Mouse (Mus musculus) intestine, embryonic 14.5 days (tissue): ENCODE results near the gene Irf2bp2. TPM values are rescaled to one million over a fixed set of nuclear protein-coding genes. Genes with fewer than 3 reads are reported as not detected.

Experiments
- ATAC-seq: fragments of 200-750 bp; cut with Nextera tagmentation; replicated peaks from 2 replicates; pipeline ENCODE4 v1.8.0; 2017; ENCODE audit warnings: low read depth, moderate number of reproducible peaks, moderate TSS enrichment, moderate library complexity; ENCODE audit not compliant: low FRiP score, low TSS enrichment
- DNase-seq: peaks from one replicate; pipeline ENCODE4 v3.0.0-alpha.2; 2018; ENCODE audit warnings: low spot score
- H3K27ac ChIP-seq: fragments of 300-500 bp; sonication (generic); 2 replicates; pipeline ENCODE4 v1.5.1; 2014; ENCODE audit warnings: low read depth, mild to moderate bottlenecking, control low read depth
- H3K27me3 ChIP-seq: fragments of 300-500 bp; sonication (generic); replicated peaks from 2 replicates; pipeline ENCODE4 v1.6.1; 2014; ENCODE audit warnings: low read length, control low read depth; ENCODE audit not compliant: control insufficient read depth, insufficient read depth
- H3K36me3 ChIP-seq: fragments of 300-500 bp; sonication (generic); 2 replicates; pipeline ENCODE4 v1.6.1; 2014; ENCODE audit warnings: low read length, control low read depth; ENCODE audit not compliant: control insufficient read depth, insufficient read depth
- H3K4me1 ChIP-seq: fragments of 300-500 bp; sonication (generic); replicated peaks from 2 replicates; pipeline ENCODE4 v1.6.1; 2014; ENCODE audit warnings: low read length, control low read depth, mixed read lengths; ENCODE audit not compliant: control insufficient read depth, insufficient read depth
- H3K4me2 ChIP-seq: fragments of 300-500 bp; sonication (generic); 2 replicates; pipeline ENCODE4 v1.6.1; 2014; ENCODE audit warnings: low read length
- H3K4me3 ChIP-seq: fragments of 300-500 bp; sonication (generic); 2 replicates; pipeline ENCODE4 v1.5.1; 2014; ENCODE audit warnings: low read depth, low read length, control low read depth, mixed read lengths
- H3K9ac ChIP-seq: fragments of 300-500 bp; sonication (generic); 2 replicates; pipeline ENCODE4 v1.6.1; 2014; ENCODE audit warnings: mild to moderate bottlenecking, low read length
- H3K9me3 ChIP-seq: fragments of 300-500 bp; sonication (generic); 2 replicates; pipeline ENCODE4 v1.6.1; 2016; ENCODE audit warnings: low read length, control low read depth; ENCODE audit not compliant: control insufficient read depth
- WGBS: fragments of 180-500 bp; shearing (Covaris S2); extraction: QIAGEN DNeasy Blood & Tissue Kit; methylation state at CpG from one replicate; pipeline ENCODE4 v1.1.7; 2014; 5-methylcytosine and 5-hydroxymethylcytosine counted together
- polyA plus RNA-seq: library from polyadenylated mRNA; unstranded; fragments of >200 nt; fragmentation: Nextera tagmentation; extraction: Ambion mirVana; gene quantifications from 2 replicates; pipeline ENCODE4 v1.2.1, GENCODE M21; 2014

Irf2bp2 gene
- polyA plus RNA-seq, 1 experiment from 2014 or later, result 11.3 TPM

DNA sequence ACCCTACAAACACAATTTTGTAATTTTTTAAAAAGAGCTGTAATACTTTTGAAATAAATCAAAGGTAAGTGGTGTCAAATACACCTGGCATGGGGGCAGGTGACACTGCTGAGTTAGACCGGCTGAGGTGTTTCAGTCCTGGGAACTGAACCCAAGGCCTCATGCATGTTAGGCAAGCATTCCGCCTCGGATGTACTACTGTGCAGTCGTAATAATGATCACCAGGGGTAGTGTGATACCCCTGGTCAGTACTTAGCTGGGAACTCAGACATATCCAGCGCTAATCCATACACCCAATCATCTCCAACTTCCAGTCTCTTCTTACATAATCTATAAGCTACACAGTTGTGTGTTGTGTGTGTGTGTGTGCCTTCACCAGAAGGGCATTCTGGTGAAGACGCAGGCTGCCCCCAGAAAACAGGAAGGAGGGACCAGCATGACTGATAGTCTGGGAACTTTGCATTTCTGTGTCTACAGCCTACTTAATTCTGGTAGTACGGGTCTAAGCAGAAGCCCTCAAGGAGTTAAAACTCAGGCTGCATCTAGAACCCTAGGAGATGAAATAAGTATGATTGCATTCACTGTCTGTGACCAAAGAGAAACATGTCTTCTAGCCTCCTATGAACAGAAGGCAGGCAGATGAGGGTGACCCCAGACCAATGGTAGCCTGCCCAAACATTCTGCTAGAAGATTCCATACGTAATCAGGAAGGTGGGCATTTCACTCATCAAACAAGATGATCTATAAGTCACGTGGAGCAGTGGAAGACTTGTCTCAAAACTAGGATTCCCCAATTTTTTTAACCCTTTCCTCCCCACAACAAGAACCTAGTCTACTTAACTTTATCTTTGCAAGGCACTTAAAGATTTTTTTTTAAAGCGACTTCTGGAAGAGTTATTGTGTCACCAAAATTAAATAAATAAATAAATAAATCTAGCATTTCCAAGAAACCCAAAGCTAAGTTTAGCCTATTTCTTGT is 6.9 kb downstream of the Irf2bp2 start:
- H3K4me1 ChIP-seq, result peaks cover 53% of the 10 kb centered on the region
- H3K27ac ChIP-seq, result peak overlapping the region; percentile 36

DNA sequence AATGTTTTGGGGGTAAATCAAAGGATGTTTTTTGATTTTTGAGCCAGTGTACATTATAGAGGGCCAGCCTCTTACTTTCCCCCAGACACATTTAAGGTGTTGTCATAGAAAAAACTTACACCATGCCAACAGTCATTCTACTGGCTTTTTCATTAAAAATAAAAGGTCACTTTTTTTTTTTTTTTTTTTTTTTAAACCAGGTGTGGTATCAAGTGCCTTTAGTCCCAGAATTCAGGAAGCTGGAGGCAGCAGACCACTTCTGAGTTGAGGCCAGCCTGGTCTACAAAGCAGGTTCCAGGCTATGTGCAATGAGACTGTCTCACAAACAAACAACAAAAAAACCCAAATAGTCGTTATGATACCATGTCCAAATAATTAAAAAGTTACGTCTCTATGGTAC is 7.7 kb downstream of the Irf2bp2 start:
- Histone ChIP-seq H3K4me2 (0 out of 2 replicates have a peak overlapping the region, but pooled peaks have one; percentile 97), H3K4me3 (0 out of 2 replicates have a peak overlapping the region, but pooled peaks have one; percentile 0), H3K9ac (no peak overlapping the region; the same call in 1 of the 2 replicates), H3K36me3 (peaks cover 50% of the 10 kb centered on the region), H3K9me3 (no peaks in the 10 kb centered on the region), H3K27me3 (no peaks in the 10 kb centered on the region), H3K27ac (peak overlapping the region; percentile 97; the same call in 1 of the 2 replicates), H3K4me1 (peaks cover 53% of the 10 kb centered on the region)
- ATAC-seq (no peak), DNase-seq (no peak)
- 72% methylated on average over 2 of the region's 2 CpGs for WGBS

More for the DNA sequence above, 6.9 kb downstream of the Irf2bp2 start:
- Histone ChIP-seq H3K9me3 (no peaks in the 10 kb centered on the region), H3K4me2 (peak overlapping the region; percentile 95), H3K4me3 (peak overlapping the region; percentile 100; the same call in 1 of the 2 replicates), H3K9ac (peak overlapping the region; percentile 100), H3K36me3 (peaks cover 56% of the 10 kb centered on the region), H3K27me3 (no peaks in the 10 kb centered on the region)
- DNase-seq, result no peak
- WGBS, result 58% methylated on average over 10 of the region's 10 CpGs
- ATAC-seq, result no peak

DNA sequence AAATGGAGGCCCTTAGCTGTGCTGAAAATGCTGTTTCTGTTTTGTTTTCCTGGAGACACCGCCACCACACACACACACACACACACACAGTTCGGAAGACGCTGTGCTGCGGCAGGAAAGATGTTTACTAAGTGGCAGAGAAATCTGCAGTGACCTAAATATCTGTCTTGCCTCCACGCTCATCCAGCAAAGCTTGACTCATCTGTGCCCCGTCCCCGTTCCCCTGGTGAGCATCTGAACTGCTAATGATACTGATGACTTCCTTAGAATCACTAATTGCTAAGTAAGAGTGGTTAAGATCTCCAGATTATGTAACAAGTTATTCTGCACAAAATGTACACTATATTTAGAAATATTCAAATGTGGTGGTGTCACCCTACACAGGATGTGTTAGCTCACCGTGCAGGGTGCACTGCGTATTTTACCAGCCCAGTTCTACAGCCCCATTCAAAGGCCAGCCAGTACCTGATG is 8.2 kb downstream of the Irf2bp2 start:
- no peaks in the 10 kb centered on the region for H3K27me3 ChIP-seq
- H3K9me3 ChIP-seq, result no peaks in the 10 kb centered on the region
- H3K4me3 ChIP-seq, result 0 out of 2 replicates have a peak overlapping the region, but pooled peaks have one; percentile 0
- DNase-seq (peak; percentile 62), ATAC-seq (no peak)
- 0 out of 2 replicates have a peak overlapping the region, but pooled peaks have one; percentile 97 for H3K4me2 ChIP-seq
- H3K4me1 ChIP-seq, result peaks cover 53% of the 10 kb centered on the region
- no peak overlapping the region; the same call in 1 of the 2 replicates for H3K9ac ChIP-seq
- peaks cover 46% of the 10 kb centered on the region for H3K36me3 ChIP-seq
- H3K27ac ChIP-seq, result peak overlapping the region; percentile 97; the same call in 1 of the 2 replicates
- WGBS, result 43% methylated on average over 9 of the region's 9 CpGs

DNA sequence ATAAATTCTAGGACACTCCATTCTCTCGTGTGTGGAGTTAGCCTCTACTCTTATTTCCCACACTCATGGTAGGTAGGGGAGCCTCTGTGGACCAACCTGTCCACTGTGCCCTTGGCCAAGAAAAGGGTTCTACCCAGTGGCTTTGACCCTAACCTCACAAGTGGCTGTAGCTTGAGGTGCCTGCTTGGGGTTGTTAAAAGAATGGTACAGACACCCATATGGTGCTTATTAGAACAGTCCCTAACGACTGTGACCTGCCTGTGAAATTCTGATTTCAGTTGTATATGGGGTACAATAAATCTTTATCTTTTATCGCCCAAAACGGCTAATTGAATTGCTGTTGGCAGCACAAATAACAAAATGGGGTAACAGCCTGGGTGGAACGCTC is 8.9 kb downstream of the Irf2bp2 start:
- Histone ChIP-seq H3K9me3 (no peaks in the 10 kb centered on the region), H3K4me2 (peak overlapping the region; percentile 97), H3K27me3 (no peaks in the 10 kb centered on the region), H3K4me1 (peaks cover 51% of the 10 kb centered on the region), H3K4me3 (peak overlapping the region; percentile 47), H3K27ac (peak overlapping the region; percentile 97), H3K9ac (peak overlapping the region; percentile 75; the same call in 1 of the 2 replicates), H3K36me3 (peaks cover 38% of the 10 kb centered on the region)
- ATAC-seq (no peak), DNase-seq (peak; percentile 74)
- WGBS, result 20% methylated on average over 5 of the region's 5 CpGs

DNA sequence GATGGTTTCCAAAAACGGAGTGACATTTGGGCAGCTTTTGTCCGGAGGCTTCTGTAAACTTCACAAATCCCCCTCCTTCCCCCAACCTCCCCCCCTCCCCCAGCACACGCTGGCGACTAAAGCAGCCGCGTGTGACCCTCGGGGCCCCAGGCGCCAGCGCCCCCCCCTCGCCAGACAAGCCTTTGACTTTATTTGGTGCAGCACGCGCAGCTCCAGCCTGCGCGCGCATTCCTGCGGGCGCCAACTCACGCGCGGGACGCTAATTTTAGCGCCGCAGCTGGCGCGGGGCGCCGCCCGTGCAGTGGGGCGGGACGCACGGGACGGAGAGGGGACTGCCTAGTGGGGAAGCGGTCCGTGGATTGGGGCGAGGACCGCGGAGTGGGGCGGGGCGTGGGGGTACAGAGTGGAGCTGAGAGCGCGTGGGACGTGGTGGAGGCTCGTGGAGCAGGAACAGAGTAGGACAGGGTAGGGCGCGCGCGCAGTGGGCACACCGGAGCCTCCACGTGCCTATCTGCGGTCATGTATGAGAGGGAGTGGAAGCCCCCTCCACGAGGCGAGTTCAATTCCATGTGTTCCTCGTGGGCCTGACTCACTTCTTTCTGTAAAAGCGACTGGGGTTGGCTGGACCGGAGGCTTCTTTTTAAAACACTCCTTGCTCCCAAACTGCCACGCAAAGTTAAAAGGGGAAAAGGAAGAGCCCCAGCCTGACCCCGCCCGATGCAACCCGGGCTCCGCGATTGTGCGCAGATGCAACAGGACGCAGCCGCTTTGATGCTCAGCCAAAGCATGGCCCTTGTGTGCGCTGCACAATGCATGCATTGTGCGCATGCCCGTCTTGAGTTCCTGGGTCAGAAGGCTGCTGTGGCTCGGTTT is 9.6 kb downstream of the Irf2bp2 start:
- ATAC-seq, result peak; percentile 65
- peak overlapping the region; percentile 75 for H3K9ac ChIP-seq
- 1% methylated on average over 68 of the region's 68 CpGs for WGBS

DNA sequence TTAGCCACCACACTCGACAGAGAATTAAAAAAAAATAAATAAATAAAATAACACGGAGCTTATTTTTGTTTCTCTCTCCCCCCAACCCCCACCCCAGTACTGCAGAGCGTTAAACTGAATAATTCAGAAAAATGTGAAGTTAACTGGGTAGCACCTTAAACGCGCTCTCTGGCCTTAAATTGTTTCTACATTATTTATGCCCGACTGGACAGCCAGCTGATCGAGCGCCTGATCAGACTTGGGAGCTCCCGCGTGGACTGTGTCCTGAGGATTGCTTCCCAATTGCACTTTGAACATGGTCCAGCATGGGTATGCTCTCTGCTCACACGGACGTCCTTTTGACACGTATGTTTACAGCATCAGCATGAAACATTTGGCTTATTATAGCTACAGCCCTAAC is 10.3 kb downstream of the Irf2bp2 start:
- Histone ChIP-seq H3K27me3 (no peaks in the 10 kb centered on the region), H3K4me3 (peak overlapping the region; percentile 47), H3K4me1 (peaks cover 45% of the 10 kb centered on the region), H3K36me3 (peaks cover 28% of the 10 kb centered on the region), H3K27ac (peak overlapping the region; percentile 97), H3K9ac (peak overlapping the region; percentile 75), H3K9me3 (no peaks in the 10 kb centered on the region), H3K4me2 (peak overlapping the region; percentile 97)
- DNase-seq (peak; percentile 75), ATAC-seq (peak; percentile 25; the same call in 1 of the 2 replicates)
- 5% methylated on average over 13 of the region's 13 CpGs for WGBS

More for the DNA sequence above, 9.6 kb downstream of the Irf2bp2 start:
- peak overlapping the region; percentile 97 for H3K4me2 ChIP-seq
- H3K4me1 ChIP-seq, result peaks cover 49% of the 10 kb centered on the region
- peak overlapping the region; percentile 47 for H3K4me3 ChIP-seq
- peaks cover 35% of the 10 kb centered on the region for H3K36me3 ChIP-seq
- H3K9me3 ChIP-seq, result no peaks in the 10 kb centered on the region
- no peaks in the 10 kb centered on the region for H3K27me3 ChIP-seq
- DNase-seq, result peak; percentile 87
- H3K27ac ChIP-seq, result peak overlapping the region; percentile 97

DNA sequence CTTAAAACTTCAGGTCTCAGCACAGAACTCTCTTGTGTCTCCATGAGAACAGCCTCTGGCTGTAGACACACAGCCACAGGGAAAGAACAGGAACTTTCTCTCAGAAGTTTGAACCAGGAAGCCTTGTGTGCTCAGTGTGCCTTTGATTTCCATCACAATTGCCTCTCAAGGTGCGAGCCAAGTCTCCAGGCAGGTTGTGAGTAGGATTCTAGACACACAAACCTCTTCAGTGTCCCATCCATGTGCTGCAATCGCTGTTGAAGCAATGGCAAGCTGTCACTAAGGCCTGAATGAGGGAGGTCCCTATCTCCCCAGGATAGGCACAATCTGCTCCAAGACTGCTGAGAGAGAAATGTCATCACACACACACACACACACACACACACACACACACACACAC is 10.8 kb downstream of the Irf2bp2 start:
- Histone ChIP-seq H3K27me3 (no peaks in the 10 kb centered on the region), H3K36me3 (peaks cover 25% of the 10 kb centered on the region), H3K4me2 (no peak overlapping the region), H3K27ac (peak overlapping the region; percentile 97; the same call in 1 of the 2 replicates), H3K9ac (no peak overlapping the region), H3K9me3 (no peaks in the 10 kb centered on the region), H3K4me3 (no peak overlapping the region), H3K4me1 (peaks cover 40% of the 10 kb centered on the region)
- DNase-seq (no peak), ATAC-seq (no peak)
- 38% methylated on average over 2 of the region's 2 CpGs for WGBS

DNA sequence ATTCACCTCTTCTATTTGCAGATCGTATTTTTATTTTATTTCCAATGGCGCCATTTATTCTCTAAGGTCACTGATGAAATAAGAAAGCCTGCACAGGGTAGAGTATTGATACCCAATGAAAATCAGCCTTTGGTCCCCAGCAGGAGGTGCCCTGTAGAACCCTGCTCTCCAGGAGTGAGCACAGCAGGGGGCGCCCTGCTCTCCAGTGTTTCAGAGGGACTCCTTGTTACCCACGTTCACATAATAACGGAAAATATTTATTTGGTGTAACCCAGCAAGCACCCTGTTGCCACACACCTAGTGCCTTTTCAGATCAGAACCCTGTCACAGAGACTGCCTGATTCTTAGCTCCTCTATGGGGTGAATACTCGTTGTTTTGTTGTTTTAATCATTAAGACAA is 11.3 kb downstream of the Irf2bp2 start:
- H3K27ac ChIP-seq, result peak overlapping the region; percentile 97; the same call in 1 of the 2 replicates
- H3K9ac ChIP-seq, result no peak overlapping the region
- ATAC-seq, result no peak
- H3K27me3 ChIP-seq, result no peaks in the 10 kb centered on the region
- no peaks in the 10 kb centered on the region for H3K9me3 ChIP-seq
- 49% methylated on average over 6 of the region's 6 CpGs for WGBS
- peaks cover 20% of the 10 kb centered on the region for H3K36me3 ChIP-seq
- no peak overlapping the region for H3K4me2 ChIP-seq
- H3K4me3 ChIP-seq, result no peak overlapping the region
- no peak for DNase-seq
- peaks cover 35% of the 10 kb centered on the region for H3K4me1 ChIP-seq
